ENCODE assay signal across 11 mouse cellular contexts in the genomic region with DNA sequence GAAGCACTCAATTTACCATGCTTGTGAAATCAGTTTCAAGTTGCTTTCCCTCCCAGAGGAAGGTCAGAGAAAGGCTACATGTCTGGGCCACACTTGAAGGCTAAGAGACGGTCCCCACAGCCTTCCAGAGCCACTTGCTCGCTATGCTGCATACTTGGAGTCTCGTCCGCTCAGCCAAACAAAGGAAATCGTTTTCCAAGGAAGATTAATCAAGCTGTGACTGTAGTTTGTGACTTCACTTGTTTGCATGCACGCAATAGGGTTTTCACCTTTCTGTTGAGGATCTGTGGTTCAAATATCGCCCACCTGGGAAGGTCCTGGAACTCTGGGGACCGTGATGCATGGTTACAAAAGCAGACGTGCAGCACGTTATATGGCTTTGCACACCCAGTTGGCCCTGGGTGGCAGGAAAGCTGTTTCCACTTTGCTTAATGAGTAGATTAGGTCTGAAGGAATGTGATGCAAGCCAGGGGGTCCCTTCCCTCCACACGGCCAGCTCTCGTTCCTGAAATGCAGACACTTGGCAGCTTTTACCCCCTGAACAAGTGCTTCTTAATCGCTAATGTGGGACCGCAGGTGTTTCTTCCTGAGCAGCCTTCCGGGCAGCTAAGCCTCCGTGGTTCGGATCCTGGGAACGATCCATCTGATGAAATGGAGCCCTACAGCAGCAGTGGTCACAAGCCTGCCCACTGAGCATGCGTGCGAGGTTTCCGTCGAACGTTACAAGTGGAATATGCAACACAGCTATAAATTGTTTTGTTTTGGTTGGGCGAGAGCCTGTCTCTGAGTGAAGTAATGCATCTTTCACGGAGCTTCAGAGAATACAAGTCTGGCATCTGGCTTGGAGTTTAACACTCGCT.
DNase-seq lines count a peak whose midpoint lies in the region; ATAC-seq and TF ChIP-seq lines count a peak whose summit lies in the region.
"Had no signal": no experiment of that assay in that cellular context is flagged by ENCODE, and none has a peak within 500 bp of the region (broad histone marks: within the 10 kb centered on the region; RNA-seq: fewer than 3 reads in every experiment).

No protein-coding gene starts in this region.

- peak overlapping the region; percentile 38; the same call in 1 of the 2 replicates for H3K4me2 ChIP-seq in kidney, postnatal 0 days (ENCODE audit: low read length)
- H3K4me2 ChIP-seq in intestine, embryonic 16.5 days (ENCODE audit: low read depth, low read length) = peak overlapping the region; percentile 26; the same call in 1 of the 2 replicates
- H3K4me2 ChIP-seq: hindbrain, embryonic 15.5 days; midbrain, embryonic 11.5 days had no signal

- H3K9ac ChIP-seq in kidney, postnatal 0 days (ENCODE audit: low read depth, low read length) = no peak overlapping the region
- no peak overlapping the region for H3K9ac ChIP-seq in intestine, embryonic 16.5 days (ENCODE audit: low read depth, low read length)
- H3K9ac ChIP-seq: hindbrain, embryonic 15.5 days had no signal

- intact Hi-C loops in left cerebral cortex, adult 2 months (cut with DNase I) = no loop called here

- no peaks in the 10 kb centered on the region for H3K36me3 ChIP-seq in kidney, postnatal 0 days (ENCODE audit: insufficient read depth, low read length)
- no peaks in the 10 kb centered on the region for H3K36me3 ChIP-seq in embryonic facial prominence, embryonic 10.5 days (replicated peaks)
- H3K36me3 ChIP-seq in intestine, embryonic 16.5 days (ENCODE audit: control insufficient read depth, insufficient read depth, low read length) = no peaks in the 10 kb centered on the region
- H3K36me3 ChIP-seq: hindbrain, embryonic 15.5 days had no signal

- WGBS in kidney, postnatal 0 days = 28% methylated on average over 26 of the region's 26 CpGs
- 53% methylated on average over 26 of the region's 26 CpGs for WGBS in embryonic facial prominence, embryonic 10.5 days
- 50% methylated on average over 26 of the region's 26 CpGs for WGBS in intestine, embryonic 16.5 days

- peak; percentile 62 for DNase-seq in kidney, postnatal 0 days (ENCODE audit: low spot score)
- DNase-seq in kidney, adult 18-20 months = no peak
- DNase-seq in embryonic facial prominence, embryonic 10.5 days (ENCODE audit: low spot score) = peak; percentile 65
- peak; percentile 29 for DNase-seq in neural tube, embryonic 10.5 days (ENCODE audit: extremely low spot score, low spot score)
- no peak for DNase-seq in layer of hippocampus, adult 11-12 months (ENCODE audit: low spot score)
- no peak for DNase-seq in left cerebral cortex, adult 2 months (ENCODE audit: extremely low spot score in 1 of 2, low spot score in 2 of 2)
- no peak for DNase-seq in cerebellum, adult 18-20 months
- DNase-seq: left cerebral cortex, postnatal 4 days had no signal

- 0 out of 2 replicates have a peak overlapping the region, but pooled peaks have one; percentile 4 for H3K4me3 ChIP-seq in kidney, postnatal 0 days (replicated peaks; ENCODE audit: low read depth, low read length)
- H3K4me3 ChIP-seq in embryonic facial prominence, embryonic 10.5 days = 0 out of 2 replicates have a peak overlapping the region, but pooled peaks have one; percentile 5
- no peak overlapping the region for H3K4me3 ChIP-seq in intestine, embryonic 16.5 days (ENCODE audit: low read length)
- no peak overlapping the region for H3K4me3 ChIP-seq in left cerebral cortex, adult 2 months
- H3K4me3 ChIP-seq: hindbrain, embryonic 15.5 days had no signal

- peak overlapping the region; percentile 44 for H3K27ac ChIP-seq in kidney, postnatal 0 days
- peak overlapping the region; percentile 84 for H3K27ac ChIP-seq in embryonic facial prominence, embryonic 10.5 days (replicated peaks)
- H3K27ac ChIP-seq in intestine, embryonic 16.5 days (ENCODE audit: low read length) = no peak overlapping the region
- H3K27ac ChIP-seq in left cerebral cortex, adult 2 months = no peak overlapping the region
- H3K27ac ChIP-seq: hindbrain, embryonic 15.5 days had no signal

- no peak for ATAC-seq in kidney, postnatal 0 days (replicated peaks; ENCODE audit: low FRiP score, low read depth)
- no peak for ATAC-seq in intestine, embryonic 16.5 days

- 0 out of 2 replicates have a peak, but pooled peaks cover 7% of the 10 kb centered on the region for H3K4me1 ChIP-seq in kidney, postnatal 0 days (replicated peaks; ENCODE audit: insufficient read depth, low read length)
- peaks cover 19% of the 10 kb centered on the region for H3K4me1 ChIP-seq in embryonic facial prominence, embryonic 10.5 days
- H3K4me1 ChIP-seq in intestine, embryonic 16.5 days (ENCODE audit: control insufficient read depth, insufficient read depth, low read length) = 0 out of 2 replicates have a peak, but pooled peaks cover 6% of the 10 kb centered on the region
- H3K4me1 ChIP-seq: hindbrain, embryonic 15.5 days had no signal

- H3K9me3 ChIP-seq in kidney, postnatal 0 days (replicated peaks; ENCODE audit: low read length) = no peaks in the 10 kb centered on the region
- no peaks in the 10 kb centered on the region for H3K9me3 ChIP-seq in embryonic facial prominence, embryonic 10.5 days
- no peaks in the 10 kb centered on the region for H3K9me3 ChIP-seq in intestine, embryonic 16.5 days (ENCODE audit: control insufficient read depth, low read length)
- H3K9me3 ChIP-seq: hindbrain, embryonic 15.5 days had no signal

- TF ChIP-seq CTCF in kidney, postnatal 0 days (IDR thresholded peaks at IDR 0.05; ENCODE audit: low read depth) = no peak
- no peak for TF ChIP-seq CTCF in left cerebral cortex, adult 2 months (IDR thresholded peaks at IDR 0.05)

- no peaks in the 10 kb centered on the region for H3K27me3 ChIP-seq in kidney, postnatal 0 days (ENCODE audit: insufficient read depth, low read length)
- H3K27me3 ChIP-seq in embryonic facial prominence, embryonic 10.5 days (replicated peaks; ENCODE audit: low read depth, poor library complexity, severe bottlenecking) = no peaks in the 10 kb centered on the region
- H3K27me3 ChIP-seq in intestine, embryonic 16.5 days (replicated peaks; ENCODE audit: control insufficient read depth, insufficient read depth, low read length) = no peaks in the 10 kb centered on the region
- H3K27me3 ChIP-seq: hindbrain, embryonic 15.5 days had no signal

Comparison
In these comparisons a context has a peak if more than half of its experiments do, and no peak if none do; other contexts are left out.
1. DNase-seq: peak in kidney, postnatal 0 days (single experiment), embryonic facial prominence, embryonic 10.5 days (single experiment) and neural tube, embryonic 10.5 days (single experiment); none in kidney, adult 18-20 months (single experiment), layer of hippocampus, adult 11-12 months (single experiment), left cerebral cortex, adult 2 months (0 of 2) and cerebellum, adult 18-20 months (0 of 2).
2. H3K27ac ChIP-seq: peak in kidney, postnatal 0 days (single experiment) and embryonic facial prominence, embryonic 10.5 days (single experiment); none in intestine, embryonic 16.5 days (single experiment) and left cerebral cortex, adult 2 months (single experiment).
3. H3K4me3 ChIP-seq: peak in kidney, postnatal 0 days (single experiment) and embryonic facial prominence, embryonic 10.5 days (single experiment); none in intestine, embryonic 16.5 days (single experiment) and left cerebral cortex, adult 2 months (single experiment).